ENCODE assay signal across 8 mouse cellular contexts in genomic region chr11:115838895-115839311, GRCm38 (mm10). TPM values are rescaled to one million over a fixed set of nuclear protein-coding genes. Genes with fewer than 3 reads are reported as not detected.
DNase-seq lines count a peak whose midpoint lies in the region; ATAC-seq and TF ChIP-seq lines count a peak whose summit lies in the region.
"Had no signal": no experiment of that assay in that cellular context is flagged by ENCODE, and none has a peak within 500 bp of the region (broad histone marks: within the 10 kb centered on the region; RNA-seq: fewer than 3 reads in every experiment).

No protein-coding gene starts in this region.

- H3K9me3 ChIP-seq in embryonic facial prominence, embryonic 11.5 days (replicated peaks; ENCODE audit: control insufficient read depth, low read length) = no peaks in the 10 kb centered on the region
- no peaks in the 10 kb centered on the region for H3K9me3 ChIP-seq in intestine, postnatal 0 days (ENCODE audit: control insufficient read depth)
- no peaks in the 10 kb centered on the region for H3K9me3 ChIP-seq in hindbrain, embryonic 13.5 days
- H3K9me3 ChIP-seq in midbrain, embryonic 13.5 days = no peaks in the 10 kb centered on the region

- no peak overlapping the region for H3K4me2 ChIP-seq in embryonic facial prominence, embryonic 11.5 days (ENCODE audit: low read depth, low read length)
- peak overlapping the region; percentile 43 for H3K4me2 ChIP-seq in intestine, postnatal 0 days (replicated peaks; ENCODE audit: low read depth)
- H3K4me2 ChIP-seq in hindbrain, embryonic 13.5 days = no peak overlapping the region
- H3K4me2 ChIP-seq in midbrain, embryonic 13.5 days (replicated peaks) = no peak overlapping the region

- H3K36me3 ChIP-seq in embryonic facial prominence, embryonic 11.5 days (replicated peaks; ENCODE audit: control insufficient read depth, insufficient read depth, low read depth, low read length) = no peaks in the 10 kb centered on the region
- H3K36me3 ChIP-seq in intestine, postnatal 0 days (ENCODE audit: control insufficient read depth, insufficient read depth) = no peaks in the 10 kb centered on the region
- no peaks in the 10 kb centered on the region for H3K36me3 ChIP-seq in hindbrain, embryonic 13.5 days
- no peaks in the 10 kb centered on the region for H3K36me3 ChIP-seq in midbrain, embryonic 13.5 days

- H3K4me3 ChIP-seq in embryonic facial prominence, embryonic 11.5 days (ENCODE audit: low read depth, low read length) = no peak overlapping the region
- H3K4me3 ChIP-seq in intestine, postnatal 0 days (ENCODE audit: low read depth, low read length) = no peak overlapping the region
- no peak overlapping the region for H3K4me3 ChIP-seq in hindbrain, embryonic 13.5 days
- H3K4me3 ChIP-seq in midbrain, embryonic 13.5 days (replicated peaks) = no peak overlapping the region

- ATAC-seq in embryonic facial prominence, embryonic 11.5 days (replicated peaks; ENCODE audit: insufficient number of reproducible peaks, low FRiP score, low TSS enrichment, low read depth) = no peak
- peak; percentile 9; the same call in 1 of the 2 replicates for ATAC-seq in intestine, postnatal 0 days
- no peak for ATAC-seq in hindbrain, embryonic 13.5 days (ENCODE audit: low FRiP score)
- ATAC-seq in midbrain, embryonic 13.5 days = no peak

- peak overlapping the region; percentile 47; the same call in 1 of the 2 replicates for H3K27ac ChIP-seq in embryonic facial prominence, embryonic 11.5 days (replicated peaks; ENCODE audit: low read depth, low read length)
- peak overlapping the region; percentile 85 for H3K27ac ChIP-seq in intestine, postnatal 0 days (ENCODE audit: low read depth, low read length)
- no peak overlapping the region for H3K27ac ChIP-seq in hindbrain, embryonic 13.5 days
- no peak overlapping the region for H3K27ac ChIP-seq in midbrain, embryonic 13.5 days

- TF ChIP-seq CTCF in intestine, postnatal 0 days (IDR thresholded peaks at IDR 0.05; ENCODE audit: low read depth) = no peak

- H3K9ac ChIP-seq in embryonic facial prominence, embryonic 11.5 days (replicated peaks; ENCODE audit: low read length) = no peak overlapping the region
- H3K9ac ChIP-seq in intestine, postnatal 0 days (ENCODE audit: low read depth, low read length) = no peak overlapping the region; the same call in 1 of the 2 replicates
- H3K9ac ChIP-seq in hindbrain, embryonic 13.5 days = no peak overlapping the region
- no peak overlapping the region for H3K9ac ChIP-seq in midbrain, embryonic 13.5 days (replicated peaks)

- peak; percentile 78 for DNase-seq in ES-CJ7 (ENCODE audit: low read depth, low spot score)
- DNase-seq in embryonic facial prominence, embryonic 11.5 days (ENCODE audit: low spot score) = peak; percentile 35
- DNase-seq in lung, postnatal 10 days = peak; percentile 46
- DNase-seq in layer of hippocampus, adult 8-10 months (ENCODE audit: low spot score in 2 of 2) = no peak

- WGBS in embryonic facial prominence, embryonic 11.5 days = 41% methylated on average over 4 of the region's 4 CpGs
- 26% methylated on average over 4 of the region's 4 CpGs for WGBS in intestine, postnatal 0 days
- 60% methylated on average over 4 of the region's 4 CpGs for WGBS in hindbrain, embryonic 13.5 days
- WGBS in midbrain, embryonic 13.5 days = 59% methylated on average over 4 of the region's 4 CpGs

- no peaks in the 10 kb centered on the region for H3K27me3 ChIP-seq in embryonic facial prominence, embryonic 11.5 days (ENCODE audit: control insufficient read depth, insufficient read depth, low read length)
- H3K27me3 ChIP-seq in intestine, postnatal 0 days (replicated peaks; ENCODE audit: control insufficient read depth, insufficient read depth, low read length) = no peaks in the 10 kb centered on the region
- peaks cover 8% of the 10 kb centered on the region for H3K27me3 ChIP-seq in hindbrain, embryonic 13.5 days
- peaks cover 10% of the 10 kb centered on the region for H3K27me3 ChIP-seq in midbrain, embryonic 13.5 days

- peaks cover 5% of the 10 kb centered on the region for H3K4me1 ChIP-seq in embryonic facial prominence, embryonic 11.5 days (ENCODE audit: control insufficient read depth, insufficient read depth, low read length)
- peaks cover 20% of the 10 kb centered on the region for H3K4me1 ChIP-seq in intestine, postnatal 0 days (replicated peaks; ENCODE audit: control insufficient read depth, insufficient read depth, low read length)
- peaks cover 5% of the 10 kb centered on the region for H3K4me1 ChIP-seq in hindbrain, embryonic 13.5 days (replicated peaks)
- H3K4me1 ChIP-seq in midbrain, embryonic 13.5 days (replicated peaks) = peaks cover 10% of the 10 kb centered on the region

RNA-seq across cellular contexts. Expression of gene Llgl2, which starts 15.1 kb away (rescaled TPM):
- polyA plus RNA-seq in embryonic facial prominence, embryonic 11.5 days (2014; fragmentation: Nextera tagmentation; extraction: Ambion mirVana) = 4.9 and 7.5 TPM in 2 replicates
- 60.5 and 61.8 TPM in 2 replicates for polyA plus RNA-seq in intestine, postnatal 0 days (2015; fragmentation: Nextera tagmentation; extraction: Ambion mirVana)
- total RNA-seq in layer of hippocampus, adult 8-10 months (2022) = 1 to 10 TPM; 1.6 to 4.2 (median 2.4) TPM
- polyA plus RNA-seq in hindbrain, embryonic 13.5 days (2015; fragmentation: Nextera tagmentation; extraction: Ambion mirVana) = 1.00 and 2.2 TPM in 2 replicates
- 0.66 and 0.76 TPM in 2 replicates for polyA plus RNA-seq in midbrain, embryonic 13.5 days (2015; fragmentation: Nextera tagmentation; extraction: Ambion mirVana)

RNA-seq across cellular contexts. Expression of gene Myo15b, which starts 19.3 kb away (rescaled TPM):
- 0.07 and 0.31 TPM in 2 replicates for polyA plus RNA-seq in embryonic facial prominence, embryonic 11.5 days (2014; fragmentation: Nextera tagmentation; extraction: Ambion mirVana)
- polyA plus RNA-seq in intestine, postnatal 0 days (2015; fragmentation: Nextera tagmentation; extraction: Ambion mirVana) = 332 and 377 TPM in 2 replicates
- total RNA-seq in layer of hippocampus, adult 8-10 months (2022) = 1 to 10 TPM in 1 of 4 experiments, under 1 TPM in 3; 0.11 to 1.2 (median 0.56) TPM
- polyA plus RNA-seq in hindbrain, embryonic 13.5 days (2015; fragmentation: Nextera tagmentation; extraction: Ambion mirVana) = not detected in 2 replicates
- polyA plus RNA-seq in midbrain, embryonic 13.5 days (2015; fragmentation: Nextera tagmentation; extraction: Ambion mirVana) = 0.08 and 0.27 TPM in 2 replicates
- total RNA-seq: monocyte, adult 5-6 weeks had no signal

RNA-seq across cellular contexts. Expression of gene Tsen54, which starts 24.4 kb away (rescaled TPM):
- 19.8 and 22.2 TPM in 2 replicates for polyA plus RNA-seq in embryonic facial prominence, embryonic 11.5 days (2014; fragmentation: Nextera tagmentation; extraction: Ambion mirVana)
- polyA plus RNA-seq in intestine, postnatal 0 days (2015; fragmentation: Nextera tagmentation; extraction: Ambion mirVana) = 16.7 and 17.0 TPM in 2 replicates
- total RNA-seq in layer of hippocampus, adult 8-10 months (2022) = 10 to 100 TPM; 12.5 to 18.7 (median 16.9) TPM
- 24.5 and 25.4 TPM in 2 replicates for polyA plus RNA-seq in hindbrain, embryonic 13.5 days (2015; fragmentation: Nextera tagmentation; extraction: Ambion mirVana)
- polyA plus RNA-seq in midbrain, embryonic 13.5 days (2015; fragmentation: Nextera tagmentation; extraction: Ambion mirVana) = 24.8 and 25.8 TPM in 2 replicates

RNA-seq across cellular contexts. Expression of gene Caskin2, which starts 25.5 kb away (rescaled TPM):
- 11.9 TPM in 2 replicates for polyA plus RNA-seq in embryonic facial prominence, embryonic 11.5 days (2014; fragmentation: Nextera tagmentation; extraction: Ambion mirVana)
- polyA plus RNA-seq in intestine, postnatal 0 days (2015; fragmentation: Nextera tagmentation; extraction: Ambion mirVana) = 7.4 and 7.6 TPM in 2 replicates
- total RNA-seq in layer of hippocampus, adult 8-10 months (2022) = 10 to 100 TPM; 17.1 to 21.7 (median 20.0) TPM
- 11.6 and 11.8 TPM in 2 replicates for polyA plus RNA-seq in hindbrain, embryonic 13.5 days (2015; fragmentation: Nextera tagmentation; extraction: Ambion mirVana)
- polyA plus RNA-seq in midbrain, embryonic 13.5 days (2015; fragmentation: Nextera tagmentation; extraction: Ambion mirVana) = 10.3 and 12.3 TPM in 2 replicates

Comparison
In these comparisons a context has a peak if more than half of its experiments do, and no peak if none do; other contexts are left out.
1. DNase-seq: peak in ES-CJ7 (single experiment), embryonic facial prominence, embryonic 11.5 days (single experiment) and lung, postnatal 10 days (single experiment); none in layer of hippocampus, adult 8-10 months (0 of 2).
2. H3K27ac ChIP-seq: peak in embryonic facial prominence, embryonic 11.5 days (single experiment) and intestine, postnatal 0 days (single experiment); none in hindbrain, embryonic 13.5 days (single experiment) and midbrain, embryonic 13.5 days (single experiment).
3. RNA of gene Myo15b, which starts 19.3 kb away (polyA plus RNA-seq): 332 to 377 TPM in intestine, postnatal 0 days; 0.07 to 0.31 TPM in embryonic facial prominence, embryonic 11.5 days, 0.08 to 0.27 TPM in midbrain, embryonic 13.5 days and not detected in hindbrain, embryonic 13.5 days; every median in the first group is over 100 times any median in the second.